Mouse (Mus musculus): ENCODE measurements around the gene Idi2. TPM values are rescaled to one million over a fixed set of nuclear protein-coding genes. Genes with fewer than 3 reads are reported as not detected.
"Not testable (repeated sequence)": the region's sequence is repeated elsewhere in the genome, so short reads cannot be mapped to it uniquely, and the experiment has no call there.

Gene Idi2
- polyA plus RNA-seq, 1 experiment from 2014 or later = not detected

- not testable (repeated sequence) for ATAC-seq (ENCODE audit: insufficient read depth, low FRiP score); H3K9me3 ChIP-seq (replicated peaks; ENCODE audit: control insufficient read depth, low read length); H3K4me3 ChIP-seq (replicated peaks; ENCODE audit: low read length)
These were observed 4.2 kb downstream of the Idi2 start for GRCm38 (mm10) chr13:8956873-8957272.

GRCm38 (mm10) chr13:8959058-8959457 lies 6.4 kb downstream of the Idi2 start:
- not testable (repeated sequence) for H3K9me3 ChIP-seq (replicated peaks; ENCODE audit: control insufficient read depth, low read length); ATAC-seq (ENCODE audit: insufficient read depth, low FRiP score); H3K27ac ChIP-seq (ENCODE audit: low read length); H3K9ac ChIP-seq (ENCODE audit: low read length); H3K27me3 ChIP-seq (ENCODE audit: control insufficient read depth, insufficient read depth, low read length); H3K4me1 ChIP-seq (ENCODE audit: control insufficient read depth, insufficient read depth, low read length); H3K36me3 ChIP-seq (ENCODE audit: control insufficient read depth, insufficient read depth, low read length); H3K4me2 ChIP-seq (ENCODE audit: low read depth, low read length); H3K4me3 ChIP-seq (replicated peaks; ENCODE audit: low read length)
- WGBS = 40% methylated on average over 1 of the region's 5 CpGs

More at GRCm38 (mm10) chr13:8956873-8957272, 4.2 kb downstream of the Idi2 start:
- not testable (repeated sequence) for H3K36me3 ChIP-seq (ENCODE audit: control insufficient read depth, insufficient read depth, low read length); H3K27ac ChIP-seq (ENCODE audit: low read length); H3K9ac ChIP-seq (ENCODE audit: low read length); H3K4me2 ChIP-seq (ENCODE audit: low read depth, low read length); H3K27me3 ChIP-seq (ENCODE audit: control insufficient read depth, insufficient read depth, low read length); H3K4me1 ChIP-seq (ENCODE audit: control insufficient read depth, insufficient read depth, low read length)
- WGBS = no CpG with 5 or more reads among the region's 5 CpGs

- H3K27me3 ChIP-seq (ENCODE audit: control insufficient read depth, insufficient read depth, low read length); ATAC-seq (ENCODE audit: insufficient read depth, low FRiP score); H3K9me3 ChIP-seq (replicated peaks; ENCODE audit: control insufficient read depth, low read length); H3K27ac ChIP-seq (ENCODE audit: low read length); H3K4me3 ChIP-seq (replicated peaks; ENCODE audit: low read length); H3K9ac ChIP-seq (ENCODE audit: low read length); H3K4me2 ChIP-seq (ENCODE audit: low read depth, low read length); H3K4me1 ChIP-seq (ENCODE audit: control insufficient read depth, insufficient read depth, low read length); H3K36me3 ChIP-seq (ENCODE audit: control insufficient read depth, insufficient read depth, low read length): not testable (repeated sequence)
- WGBS = 79% methylated on average over 5 of the region's 6 CpGs
These were observed 6.9 kb downstream of the Idi2 start for GRCm38 (mm10) chr13:8959554-8959953.

GRCm38 (mm10) chr13:8961128-8961888 lies 8.6 kb downstream of the Idi2 start:
- ATAC-seq (ENCODE audit: insufficient read depth, low FRiP score); H3K4me3 ChIP-seq (replicated peaks; ENCODE audit: low read length); H3K4me2 ChIP-seq (ENCODE audit: low read depth, low read length); H3K27ac ChIP-seq (ENCODE audit: low read length); H3K27me3 ChIP-seq (ENCODE audit: control insufficient read depth, insufficient read depth, low read length); H3K9me3 ChIP-seq (replicated peaks; ENCODE audit: control insufficient read depth, low read length); H3K36me3 ChIP-seq (ENCODE audit: control insufficient read depth, insufficient read depth, low read length); H3K9ac ChIP-seq (ENCODE audit: low read length); H3K4me1 ChIP-seq (ENCODE audit: control insufficient read depth, insufficient read depth, low read length): not testable (repeated sequence)
- 55% methylated on average over 3 of the region's 3 CpGs for WGBS

GRCm38 (mm10) chr13:8962266-8962665 lies 9.6 kb downstream of the Idi2 start:
- H3K4me2 ChIP-seq (ENCODE audit: low read depth, low read length); H3K4me3 ChIP-seq (replicated peaks; ENCODE audit: low read length); ATAC-seq (ENCODE audit: insufficient read depth, low FRiP score); H3K27ac ChIP-seq (ENCODE audit: low read length); H3K9ac ChIP-seq (ENCODE audit: low read length); H3K4me1 ChIP-seq (ENCODE audit: control insufficient read depth, insufficient read depth, low read length); H3K27me3 ChIP-seq (ENCODE audit: control insufficient read depth, insufficient read depth, low read length); H3K36me3 ChIP-seq (ENCODE audit: control insufficient read depth, insufficient read depth, low read length); H3K9me3 ChIP-seq (replicated peaks; ENCODE audit: control insufficient read depth, low read length): not testable (repeated sequence)
- WGBS = 37% methylated on average over 5 of the region's 5 CpGs

GRCm38 (mm10) chr13:8965224-8965623 lies 12.6 kb downstream of the Idi2 start:
- H3K27ac ChIP-seq (ENCODE audit: low read length) = no peak overlapping the region
- H3K4me2 ChIP-seq (ENCODE audit: low read depth, low read length) = no peak overlapping the region
- no peak overlapping the region for H3K4me3 ChIP-seq (replicated peaks; ENCODE audit: low read length)
- no peaks in the 10 kb centered on the region for H3K4me1 ChIP-seq (ENCODE audit: control insufficient read depth, insufficient read depth, low read length)
- 89% methylated on average over 5 of the region's 5 CpGs for WGBS
- no peak overlapping the region for H3K9ac ChIP-seq (ENCODE audit: low read length)
- H3K36me3 ChIP-seq (ENCODE audit: control insufficient read depth, insufficient read depth, low read length) = no peaks in the 10 kb centered on the region
- ATAC-seq (ENCODE audit: insufficient read depth, low FRiP score) = no peak
- H3K27me3 ChIP-seq (ENCODE audit: control insufficient read depth, insufficient read depth, low read length) = no peaks in the 10 kb centered on the region
- no peaks in the 10 kb centered on the region for H3K9me3 ChIP-seq (replicated peaks; ENCODE audit: control insufficient read depth, low read length)

- no peaks in the 10 kb centered on the region for H3K27me3 ChIP-seq (ENCODE audit: control insufficient read depth, insufficient read depth, low read length)
- peaks cover 6% of the 10 kb centered on the region; the same call in 1 of the 2 replicates for H3K36me3 ChIP-seq (ENCODE audit: control insufficient read depth, insufficient read depth, low read length)
These were observed 15.1 kb downstream of the Idi2 start for GRCm38 (mm10) chr13:8967742-8968141.

GRCm38 (mm10) chr13:8972369-8972768 lies 19.7 kb downstream of the Idi2 start:
- Histone ChIP-seq H3K4me3 (replicated peaks; ENCODE audit: low read length) (no peak overlapping the region), H3K27ac (ENCODE audit: low read length) (no peak overlapping the region), H3K36me3 (ENCODE audit: control insufficient read depth, insufficient read depth, low read length) (peaks cover 32% of the 10 kb centered on the region), H3K9ac (ENCODE audit: low read length) (no peak overlapping the region), H3K9me3 (replicated peaks; ENCODE audit: control insufficient read depth, low read length) (no peaks in the 10 kb centered on the region), H3K27me3 (ENCODE audit: control insufficient read depth, insufficient read depth, low read length) (no peaks in the 10 kb centered on the region), H3K4me1 (ENCODE audit: control insufficient read depth, insufficient read depth, low read length) (no peaks in the 10 kb centered on the region), H3K4me2 (ENCODE audit: low read depth, low read length) (no peak overlapping the region)
- ATAC-seq (ENCODE audit: insufficient read depth, low FRiP score) = no peak

More at GRCm38 (mm10) chr13:8967742-8968141, 15.1 kb downstream of the Idi2 start:
- Histone ChIP-seq H3K9ac (ENCODE audit: low read length) (no peak overlapping the region), H3K4me3 (replicated peaks; ENCODE audit: low read length) (no peak overlapping the region), H3K9me3 (replicated peaks; ENCODE audit: control insufficient read depth, low read length) (no peaks in the 10 kb centered on the region), H3K4me2 (ENCODE audit: low read depth, low read length) (no peak overlapping the region), H3K27ac (ENCODE audit: low read length) (no peak overlapping the region), H3K4me1 (ENCODE audit: control insufficient read depth, insufficient read depth, low read length) (no peaks in the 10 kb centered on the region)
- WGBS = 91% methylated on average over 8 of the region's 8 CpGs
- ATAC-seq (ENCODE audit: insufficient read depth, low FRiP score) = no peak

GRCm38 (mm10) chr13:8972972-8973371 lies 20.3 kb downstream of the Idi2 start:
- Histone ChIP-seq H3K4me2 (ENCODE audit: low read depth, low read length) (no peak overlapping the region), H3K36me3 (ENCODE audit: control insufficient read depth, insufficient read depth, low read length) (peaks cover 32% of the 10 kb centered on the region), H3K27ac (ENCODE audit: low read length) (no peak overlapping the region), H3K27me3 (ENCODE audit: control insufficient read depth, insufficient read depth, low read length) (no peaks in the 10 kb centered on the region), H3K9me3 (replicated peaks; ENCODE audit: control insufficient read depth, low read length) (no peaks in the 10 kb centered on the region), H3K9ac (ENCODE audit: low read length) (no peak overlapping the region), H3K4me3 (replicated peaks; ENCODE audit: low read length) (no peak overlapping the region), H3K4me1 (ENCODE audit: control insufficient read depth, insufficient read depth, low read length) (no peaks in the 10 kb centered on the region)
- ATAC-seq (ENCODE audit: insufficient read depth, low FRiP score) = no peak
- 93% methylated on average over 3 of the region's 3 CpGs for WGBS
